Mouse (Mus musculus) hematopoietic stem cell, adult 5-6 weeks (primary cell): Measurements from ENCODE around the gene Plxnb3. TPM values are rescaled to one million over a fixed set of nuclear protein-coding genes. Genes with fewer than 3 reads are reported as not detected.

Experiments used
- total RNA-seq: library from RNA; stranded (forward); fragments of 172-1452, 232-1000 nt; gene quantifications from 2 replicates; pipeline ENCODE4 v1.2.3, GENCODE M21; 2017

Plxnb3 gene
- total RNA-seq, 1 experiment from 2014 or later: not detected

Other genes starting within 250 kb of the Plxnb3 start
- 0.35 and 1.5 TPM in 2 replicates for gene Dusp9, start 117.7 kb upstream of the Plxnb3 start, total RNA-seq
- gene Pnck, start 97.0 kb upstream of the Plxnb3 start, total RNA-seq: 5.1 and 6.1 TPM in 2 replicates
- gene Slc6a8, start 83.9 kb upstream of the Plxnb3 start, total RNA-seq: 0.94 TPM in 1 of 2 replicates, not detected in the other
- gene Bcap31, start 40.9 kb upstream of the Plxnb3 start, total RNA-seq: 171 and 203 TPM in 2 replicates
- gene Abcd1, start 40.5 kb upstream of the Plxnb3 start, total RNA-seq: 8.0 and 18.6 TPM in 2 replicates
- not detected in 2 replicates for gene Srpk3, start 17.3 kb downstream of the Plxnb3 start, total RNA-seq
- gene Idh3g, start 29.8 kb downstream of the Plxnb3 start, total RNA-seq: 172 and 200 TPM in 2 replicates
- gene Ssr4, start 29.9 kb downstream of the Plxnb3 start, total RNA-seq: 106 and 153 TPM in 2 replicates
- 2.9 and 6.4 TPM in 2 replicates for gene Pdzd4, start 67.9 kb downstream of the Plxnb3 start, total RNA-seq
- gene Avpr2, start 135.0 kb downstream of the Plxnb3 start, total RNA-seq: 0.13 and 0.15 TPM in 2 replicates
- gene L1cam, start 139.0 kb downstream of the Plxnb3 start, total RNA-seq: 1.6 TPM in 1 of 2 replicates, not detected in the other
- gene Arhgap4, start 164.8 kb downstream of the Plxnb3 start, total RNA-seq: 46.5 and 80.0 TPM in 2 replicates
- 130 and 136 TPM in 2 replicates for gene Naa10, start 164.9 kb downstream of the Plxnb3 start, total RNA-seq
- gene Renbp, start 173.8 kb downstream of the Plxnb3 start, total RNA-seq: 13.2 and 53.8 TPM in 2 replicates
- gene Hcfc1, start 209.3 kb downstream of the Plxnb3 start, total RNA-seq: 48.1 and 53.6 TPM in 2 replicates